Mouse (Mus musculus) olfactory bulb, adult 2 months (tissue): ENCODE results near the gene Kcnip3.

Source experiments
- CTCF ChIP-seq: fragments of 200-500 bp; IDR thresholded peaks from 2 replicates; pipeline ENCODE4 v1.5.1; 2012; ENCODE audit warnings: low read depth, mild to moderate bottlenecking, low read length, moderate library complexity; ENCODE audit not compliant: insufficient read depth
- POLR2A ChIP-seq: fragments of 200-500 bp; IDR thresholded peaks from 2 replicates; pipeline ENCODE4 v1.6.1; 2012; ENCODE audit warnings: mild to moderate bottlenecking, low read depth, low read length, moderate library complexity; ENCODE audit not compliant: insufficient read depth

- TF ChIP-seq POLR2A (no peak), CTCF (no peak)
Observed at GRCm38 (mm10) chr2:127503751-127504549, 17.9 kb downstream of the Kcnip3 start.
